Mouse (Mus musculus) liver, adult 2 months (tissue): ENCODE measurements around the gene Epm2aip1.

Experiments
- CTCF ChIP-seq: fragments of 200-500 bp; IDR thresholded peaks from 2 replicates; pipeline ENCODE4 v1.5.1; 2011; ENCODE audit warnings: low read depth, low read length, control low read depth
- POLR2A ChIP-seq: fragments of 200-500 bp; IDR thresholded peaks from 2 replicates; pipeline ENCODE4 v1.6.1; 2011; ENCODE audit warnings: low read length, control low read depth; ENCODE audit not compliant: insufficient read depth; ENCODE audit errors: extremely low read depth

DNA sequence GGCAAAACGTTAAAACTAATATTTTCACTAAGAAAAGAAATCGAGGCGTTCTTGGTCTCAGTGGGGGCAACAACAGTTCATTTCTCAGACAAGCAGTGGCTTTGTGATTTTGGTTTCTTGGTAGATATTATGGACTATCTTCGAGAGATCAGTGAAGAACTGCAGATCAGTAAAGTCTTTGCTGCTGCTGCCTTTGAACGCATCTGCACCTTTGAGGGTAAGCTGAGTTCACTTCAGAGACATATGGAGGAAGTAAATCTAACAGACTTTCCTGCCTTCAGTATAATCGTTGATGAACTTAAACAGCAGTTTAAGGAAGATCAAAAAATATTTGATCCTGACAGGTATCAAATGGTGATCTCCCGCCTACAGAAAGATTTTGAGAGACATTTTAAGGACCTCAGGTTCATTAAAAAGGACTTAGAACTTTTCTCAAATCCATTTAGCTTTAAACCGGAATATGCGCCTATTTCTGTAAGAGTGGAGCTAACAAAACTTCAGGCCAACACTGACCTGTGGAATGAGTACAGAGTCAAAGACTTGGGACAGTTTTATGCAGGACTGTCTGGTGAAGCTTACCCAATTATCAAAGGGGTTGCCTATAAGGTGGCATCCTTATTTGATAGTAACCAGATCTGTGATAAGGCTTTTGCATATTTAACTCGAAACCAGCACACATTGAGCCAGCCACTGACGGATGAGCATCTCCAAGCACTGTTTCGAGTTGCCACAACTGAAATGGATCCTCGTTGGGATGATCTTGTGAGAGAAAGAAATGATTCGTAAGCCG is 1.5 kb downstream of the Epm2aip1 start:
- TF ChIP-seq CTCF (no peak), POLR2A (no peak)
